Mouse (Mus musculus) CH12.LX (cell line): ENCODE measurements around the gene Bcl2l11. TPM values are rescaled to one million over a fixed set of nuclear protein-coding genes. Genes with fewer than 3 reads are reported as not detected.
"Not testable (repeated sequence)": the region's sequence is repeated elsewhere in the genome, so short reads cannot be mapped to it uniquely, and the experiment has no call there.

Source experiments
- DNase-seq: peaks from one replicate; pipeline ENCODE4 v3.0.0-alpha.2; 2013; ENCODE audit errors: extremely low read depth
- H3K27ac ChIP-seq: 2 replicates; pipeline ENCODE4 v1.5.1; 2012; ENCODE audit warnings: low read depth, mild to moderate bottlenecking, control low read depth, moderate library complexity; ENCODE audit not compliant: insufficient read depth
- H3K27me3 ChIP-seq: replicated peaks from 2 replicates; pipeline ENCODE3; 2012; ENCODE audit warnings: inconsistent platforms
- H3K36me3 ChIP-seq, 2 experiments: replicated peaks in 1 of 2; 2 replicates each; pipeline versions ENCODE3 to v1.6.1; 2012; ENCODE audit warnings: inconsistent platforms in 1 of 2, low read length in 1 of 2, mild to moderate bottlenecking in 1 of 2, mixed read lengths in 1 of 2, moderate library complexity in 1 of 2; ENCODE audit not compliant: control insufficient read depth in 1 of 2, insufficient read depth in 1 of 2
- H3K4me1 ChIP-seq, 2 experiments: 2 replicates each; pipeline ENCODE4 v1.6.1; 2012; ENCODE audit warnings: inconsistent platforms in 1 of 2, moderate library complexity in 1 of 2; ENCODE audit not compliant: insufficient read depth in 2 of 2, control insufficient read depth in 1 of 2
- H3K4me2 ChIP-seq: 2 replicates; pipeline ENCODE4 v1.6.1; 2012; ENCODE audit warnings: low read depth, mild to moderate bottlenecking, control low read depth; ENCODE audit not compliant: poor library complexity, insufficient read depth, severe bottlenecking
- H3K4me3 ChIP-seq, 3 experiments: fragments of 150-350 bp in 1 of 3; sonication (generic) in 1 of 3; replicated peaks in 1 of 3; 2 replicates each; pipeline versions ENCODE3 to v1.5.1; 2011 to 2012; ENCODE audit warnings: low read depth in 2 of 3, low read length in 2 of 3, mild to moderate bottlenecking in 2 of 3, moderate library complexity in 2 of 3, control low read depth in 1 of 3, improper control_type of control experiment in 1 of 3, inconsistent platforms in 1 of 3, mixed read lengths in 1 of 3; ENCODE audit not compliant: poor library complexity in 1 of 3
- H3K79me2 ChIP-seq: replicated peaks from 2 replicates; pipeline ENCODE4 v1.6.1; 2012; ENCODE audit warnings: mild to moderate bottlenecking, moderate library complexity; ENCODE audit not compliant: control insufficient read depth, poor library complexity, insufficient read depth, severe bottlenecking; ENCODE audit errors: extremely low read depth
- H3K9ac ChIP-seq: 2 replicates; pipeline ENCODE4 v1.6.1; 2012; ENCODE audit warnings: low read depth, mild to moderate bottlenecking, control low read depth, moderate library complexity; ENCODE audit not compliant: insufficient read depth
- H3K9me3 ChIP-seq: replicated peaks from 2 replicates; pipeline ENCODE3; 2012; ENCODE audit warnings: low read length, inconsistent platforms, mixed read lengths
- CHD1 ChIP-seq: IDR thresholded peaks from 2 replicates; pipeline ENCODE4 v1.6.1; 2012; ENCODE audit warnings: low read depth, low read length, improper control_type of control experiment, inconsistent platforms
- CHD2 ChIP-seq: IDR thresholded peaks from 2 replicates; pipeline ENCODE4 v1.6.1; 2011; ENCODE audit warnings: low read length, improper control_type of control experiment
- E2F4 ChIP-seq: IDR thresholded peaks from 2 replicates; pipeline ENCODE4 v1.6.1; 2011; ENCODE audit warnings: low read depth, low read length, improper control_type of control experiment; ENCODE audit not compliant: insufficient replicate concordance
- ELF1 ChIP-seq: IDR thresholded peaks from 2 replicates; pipeline ENCODE4 v1.6.1; 2014; ENCODE audit warnings: low read depth, mild to moderate bottlenecking, inconsistent platforms, low read length, improper control_type of control experiment
- EP300 ChIP-seq: IDR thresholded peaks from 2 replicates; pipeline ENCODE4 v1.6.1; 2011; ENCODE audit warnings: low read length, improper control_type of control experiment
- GABPA ChIP-seq: IDR thresholded peaks from 2 replicates; pipeline ENCODE4 v1.6.1; 2012; ENCODE audit warnings: low read depth, low read length, improper control_type of control experiment, inconsistent platforms; ENCODE audit not compliant: insufficient replicate concordance
- MAFK ChIP-seq: IDR thresholded peaks from 2 replicates; pipeline ENCODE4 v1.6.1; 2011; ENCODE audit warnings: low read length, improper control_type of control experiment; ENCODE audit not compliant: insufficient replicate concordance
- MEF2A ChIP-seq: IDR thresholded peaks from 2 replicates; pipeline ENCODE4 v1.6.1; 2014; ENCODE audit warnings: low read depth, mild to moderate bottlenecking, inconsistent platforms, low read length, improper control_type of control experiment, borderline replicate concordance
- POLR2A ChIP-seq: IDR thresholded peaks from 2 replicates; pipeline ENCODE4 v1.6.1; 2011; ENCODE audit warnings: low read depth, mild to moderate bottlenecking, improper control_type of control experiment, low read length
- POLR2AphosphoS2 ChIP-seq: IDR thresholded peaks from 2 replicates; pipeline ENCODE4 v1.6.1; 2011; ENCODE audit warnings: low read depth, low read length, improper control_type of control experiment
- SMC3 ChIP-seq: IDR thresholded peaks from 2 replicates; pipeline ENCODE4 v1.6.1; 2011; ENCODE audit warnings: low read depth, low read length, improper control_type of control experiment
- USF1 ChIP-seq: IDR thresholded peaks from 2 replicates; pipeline ENCODE4 v1.6.1; 2014; ENCODE audit warnings: low read depth, mild to moderate bottlenecking, inconsistent platforms, low read length, improper control_type of control experiment
- USF2 ChIP-seq: conservative IDR thresholded peaks from 2 replicates; pipeline ENCODE4 v1.6.1; 2011; ENCODE audit warnings: low read depth, low read length, improper control_type of control experiment
- ZNF384 ChIP-seq: IDR thresholded peaks from 2 replicates; pipeline ENCODE4 v1.6.1; 2012; ENCODE audit warnings: low read depth, low read length, improper control_type of control experiment, inconsistent platforms
- dilution Hi-C: fragments of 300-500 bp; cut with MboI; formaldehyde crosslinking; loops from 2 replicates; pipeline ENCODE4 v1.14.3; 2020; ENCODE audit warnings: low sequenced_read_pairs; ENCODE audit not compliant: extremely low pct_unique_long_range_greater_than_20kb, extremely low pct_ligation_motif_present
- in situ Hi-C: fragments of 300-500 bp; cut with MboI; formaldehyde crosslinking; loops from 3 replicates; pipeline ENCODE4 v1.14.3; 2019; ENCODE audit warnings: low sequenced_read_pairs, low pct_ligation_motif_present, low pct_unique_long_range_greater_than_20kb, mixed read lengths
- polyA plus RNA-seq: library from polyadenylated mRNA; unstranded; fragments of >175 nt; gene quantifications from 2 replicates; pipeline ENCODE4 v1.2.1, GENCODE M21; 2012; ENCODE audit warnings: low read depth; ENCODE audit not compliant: insufficient read length
- total RNA-seq, 2 experiments: library from RNA; depleted of rRNA; stranded (reverse); fragments of 300-350 nt in 1 of 2; fragments of >200 nt in 1 of 2; gene quantifications; 2 replicates each; pipeline ENCODE4 v1.2.3; 2012 to 2014

The Bcl2l11 gene
- total and polyA plus RNA-seq, 3 experiments: 7.8 to 24.6 (median 11.6) TPM

- H3K79me2 ChIP-seq: no peaks in the 10 kb centered on the region
- no peaks in the 10 kb centered on the region for H3K9me3 ChIP-seq
- dilution Hi-C loops: no loop called here
- no peak overlapping the region for H3K4me2 ChIP-seq
- H3K27me3 ChIP-seq: no peaks in the 10 kb centered on the region
- no peaks in the 10 kb centered on the region for H3K36me3 ChIP-seq
- TF ChIP-seq POLR2AphosphoS2 (no peak), MAFK (no peak), CHD1 (no peak), SMC3 (no peak), GABPA (no peak)
- TF ChIP-seq, all 38 proteins: peak for 0
- H3K9ac ChIP-seq: no peak overlapping the region
- H3K27ac ChIP-seq: no peak overlapping the region
- in situ Hi-C loops: loop anchor here (25.0 kb wide), 1 partner anchor 208 kb away; no protein-coding TSS in a partner anchor
- DNase-seq: no peak
- H3K4me3 ChIP-seq: no peak overlapping the region
- peaks cover 38 to 84% of the 10 kb centered on the region in 2 experiments for H3K4me1 ChIP-seq
Measured at GRCm38 (mm10) chr2:128095270-128095669, 30.6 kb upstream of the Bcl2l11 start.

GRCm38 (mm10) chr2:128096070-128096469, 29.8 kb upstream of the Bcl2l11 start:
- H3K4me1 ChIP-seq: peaks cover 30 to 84% of the 10 kb centered on the region in 2 experiments
- dilution Hi-C loops (no loop called here), in situ Hi-C loops (loop anchor here (25.0 kb wide), 1 partner anchor 209 kb away; no protein-coding TSS in a partner anchor)
- no peaks in the 10 kb centered on the region for H3K27me3 ChIP-seq
- H3K4me2 ChIP-seq: no peak overlapping the region
- H3K9me3 ChIP-seq: no peaks in the 10 kb centered on the region
- H3K27ac ChIP-seq: no peak overlapping the region
- H3K4me3 ChIP-seq: no peak overlapping the region
- no peaks in the 10 kb centered on the region for H3K79me2 ChIP-seq
- no peaks in the 10 kb centered on the region for H3K36me3 ChIP-seq
- no peak overlapping the region for H3K9ac ChIP-seq
- TF ChIP-seq CHD2 (no peak), MEF2A (no peak), USF1 (no peak), ELF1 (no peak), POLR2A (no peak), EP300 (no peak), CHD1 (no peak), USF2 (no peak), SMC3 (no peak), E2F4 (no peak), ZNF384 (no peak)
- no peak for DNase-seq

- dilution Hi-C loops, DNase-seq, H3K4me3 ChIP-seq, H3K4me2 ChIP-seq, H3K9ac ChIP-seq, H3K27ac ChIP-seq, H3K36me3 ChIP-seq, H3K9me3 ChIP-seq, H3K79me2 ChIP-seq, H3K27me3 ChIP-seq: not testable (repeated sequence)
- H3K4me1 ChIP-seq: peaks cover 15 to 72% of the 10 kb centered on the region in 2 experiments
- TF ChIP-seq ZNF384: peak; percentile 57
- in situ Hi-C loops: loop anchor here (25.0 kb wide), 1 partner anchor 211 kb away; no protein-coding TSS in a partner anchor
Measured at GRCm38 (mm10) chr2:128098118-128098517, 27.7 kb upstream of the Bcl2l11 start.
